Mouse (Mus musculus) heart, adult 11 months (tissue): ENCODE measurements at regions not wholly inside any gene's neighbourhood (a gene's known extent, or its start where the extent isn't known, plus 50 kb on each side); places are given as distances from the start of the nearest gene placed in this dataset.

Experiments
- DNase-seq: peaks from one replicate; pipeline ENCODE4 v3.0.0; 2022

GRCm38 (mm10) chr9:76734387-76734786 lies 167.5 kb upstream of the Fam83b start:
- DNase-seq = no peak

- no peak for DNase-seq
Observed at GRCm38 (mm10) chr9:76733812-76734211, 166.9 kb upstream of the Fam83b start.

DNA sequence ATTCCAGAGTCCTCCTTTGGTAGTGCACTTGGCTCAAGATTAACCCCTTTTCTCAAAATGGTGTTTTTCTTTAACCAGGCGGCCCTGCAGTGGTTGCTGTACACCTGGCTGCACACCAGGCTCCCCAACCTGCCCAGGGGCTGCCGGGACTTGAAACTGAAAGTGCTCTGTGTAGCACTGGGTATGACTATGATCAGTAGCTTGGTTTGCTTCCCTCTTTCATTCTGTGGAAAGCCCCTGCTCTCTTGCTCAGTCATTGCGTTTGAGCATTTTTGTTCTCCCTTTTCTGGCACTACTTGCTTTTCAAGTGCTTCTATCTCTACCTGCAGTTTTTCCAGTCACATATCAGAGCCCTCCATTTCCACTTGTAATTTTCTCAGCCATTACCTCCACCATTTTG lies 156.0 kb upstream of the Fam83b start:
- DNase-seq = no peak

DNA sequence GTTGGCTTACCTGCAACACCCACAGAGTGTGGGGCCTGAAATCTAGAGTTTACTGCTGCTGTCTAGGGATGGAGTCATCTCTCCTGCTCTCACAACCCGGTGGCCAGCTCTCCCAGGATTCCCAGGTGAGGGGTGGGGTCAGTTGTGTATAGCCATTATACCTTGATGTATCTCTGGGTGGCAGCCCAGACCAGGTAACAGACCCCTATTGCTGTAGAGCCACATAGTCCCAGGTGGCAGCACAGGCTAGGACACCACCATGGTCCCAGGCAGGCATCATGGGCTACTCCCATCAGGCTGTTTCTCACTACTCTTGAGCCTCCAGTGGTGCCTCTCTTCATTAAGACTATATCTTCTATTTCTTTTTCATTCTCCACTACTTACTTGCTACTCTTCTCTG lies 148.9 kb upstream of the Fam83b start:
- no peak for DNase-seq

DNA sequence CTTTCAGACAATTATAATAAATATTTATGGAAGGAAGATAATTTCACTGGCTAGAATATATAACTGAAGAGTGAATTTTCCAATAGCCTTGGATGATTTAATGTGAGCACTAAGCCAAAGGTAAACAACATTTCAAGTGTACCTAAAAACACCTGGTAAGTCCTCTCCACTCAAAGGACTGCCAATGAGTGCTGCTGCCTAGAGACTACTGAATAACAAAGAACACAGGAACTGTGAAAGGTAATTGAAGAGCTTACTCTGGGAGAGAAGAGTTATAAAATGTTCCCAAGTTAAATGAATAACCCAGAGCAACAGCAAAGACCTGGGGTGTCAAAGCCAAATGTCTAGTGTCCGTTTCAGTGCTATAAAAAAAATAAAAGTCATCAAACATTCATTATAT lies 139.5 kb upstream of the Fam83b start:
- DNase-seq = no peak

DNA sequence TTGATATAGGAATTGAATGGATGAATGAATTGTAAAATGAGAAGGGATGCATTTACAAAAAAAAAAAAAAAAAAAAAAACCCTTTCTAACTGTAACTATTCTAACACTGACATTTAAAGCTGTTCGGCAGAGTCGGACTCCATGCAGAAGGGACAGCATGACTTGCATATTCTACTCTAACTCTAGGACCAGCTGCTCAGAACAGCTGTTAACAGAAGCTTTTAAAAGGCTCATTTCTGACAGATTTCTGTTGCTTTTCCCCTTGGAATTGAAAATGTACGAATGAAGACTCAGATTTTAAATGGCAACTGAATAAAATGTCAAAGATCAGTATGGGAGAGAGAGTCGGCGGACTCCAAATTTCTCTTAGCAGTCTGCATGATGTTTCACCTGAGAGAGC lies 138.9 kb upstream of the Fam83b start:
- no peak for DNase-seq

DNA sequence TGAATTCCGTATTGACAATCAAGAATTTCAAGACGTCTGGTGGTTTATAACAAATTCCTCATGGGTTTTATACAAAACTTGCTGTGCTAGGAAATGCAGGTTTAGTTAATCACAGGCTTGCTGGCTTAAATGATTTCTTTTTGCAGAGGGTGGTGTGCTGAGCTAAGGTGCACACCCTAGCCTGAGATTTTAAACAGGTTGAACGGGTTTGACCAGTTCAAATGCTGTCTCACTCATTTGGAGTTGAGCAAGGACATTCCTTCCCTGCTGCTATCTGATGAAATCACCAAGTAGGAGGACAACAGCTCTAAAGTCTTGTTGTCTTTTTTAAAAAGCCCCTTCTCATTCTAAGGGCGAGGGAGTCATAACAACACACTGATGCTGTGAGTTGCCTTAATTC lies 128.6 kb upstream of the Fam83b start:
- DNase-seq = no peak

DNA sequence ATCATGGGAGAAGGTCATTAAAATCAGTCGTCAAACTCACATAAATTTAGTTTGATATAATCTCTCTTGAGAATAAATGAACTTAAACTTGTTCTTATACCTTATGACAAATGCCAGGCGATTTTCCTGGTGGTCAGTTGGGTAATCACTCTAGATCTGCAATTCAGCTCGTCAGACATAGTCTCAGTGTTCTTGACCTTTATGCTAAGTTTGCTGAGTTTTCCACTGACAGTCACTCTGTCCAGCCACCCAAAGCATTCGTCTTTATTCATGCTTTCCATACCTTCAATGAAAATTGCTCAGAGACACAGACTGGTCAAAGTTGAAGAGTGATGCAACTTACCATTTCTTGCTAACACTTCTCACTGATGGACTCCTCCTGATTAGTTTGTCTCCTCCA lies 126.1 kb upstream of the Fam83b start:
- DNase-seq = peak; percentile 55

DNA sequence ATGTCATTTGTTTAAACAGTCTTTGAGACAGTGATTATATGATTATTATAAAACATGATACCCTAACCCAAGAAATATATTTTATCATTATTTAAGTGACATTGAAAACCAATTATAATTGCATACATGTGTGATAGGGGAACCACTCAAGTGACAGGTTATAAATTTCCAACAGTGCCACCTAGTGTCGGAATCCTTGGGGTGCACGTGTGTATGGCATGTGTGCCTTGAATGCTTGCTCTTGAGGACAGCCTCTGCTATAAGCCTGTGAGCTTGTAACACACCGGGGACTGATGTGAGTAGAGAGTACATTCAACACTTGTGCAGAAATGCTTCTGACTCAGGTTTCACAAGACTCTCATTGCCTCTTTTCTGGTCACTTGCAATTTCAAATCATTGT lies 93.9 kb upstream of the Fam83b start:
- DNase-seq = no peak

DNA sequence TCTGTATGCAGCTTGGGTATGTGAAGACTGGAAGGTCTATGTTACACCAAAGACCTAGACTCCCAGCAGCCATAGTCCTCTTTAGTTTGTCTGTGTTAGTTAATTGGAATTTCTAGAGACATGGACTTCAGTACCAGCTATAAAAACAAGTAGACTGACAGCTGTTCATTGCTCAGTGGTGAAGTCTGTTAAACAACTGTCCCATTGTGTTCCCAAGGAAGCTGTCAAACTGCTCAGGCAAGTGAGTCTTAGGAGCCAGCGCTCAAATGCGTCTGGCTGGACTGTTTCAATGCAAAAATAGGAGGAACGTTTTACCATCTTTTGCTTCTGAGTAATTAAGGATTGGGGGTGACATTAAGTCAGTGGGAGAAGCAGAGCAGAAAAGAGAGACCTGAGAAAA lies 92.9 kb upstream of the Fam83b start:
- no peak for DNase-seq

GRCm38 (mm10) chr9:76653311-76653710 lies 86.4 kb upstream of the Fam83b start:
- DNase-seq = no peak

GRCm38 (mm10) chr9:76649484-76649883 lies 82.6 kb upstream of the Fam83b start:
- no peak for DNase-seq

- DNase-seq = no peak
Observed at GRCm38 (mm10) chr9:76646383-76646782, 79.5 kb upstream of the Fam83b start.
